Mouse (Mus musculus) heart, embryonic 14.5 days (tissue): Measurements from ENCODE around the gene Nop56. TPM values are rescaled to one million over a fixed set of nuclear protein-coding genes. Genes with fewer than 3 reads are reported as not detected.

Experiments
- ATAC-seq: fragments of 200-750 bp; cut with Nextera tagmentation; 2 replicates; pipeline ENCODE4 v1.8.0; 2017; ENCODE audit warnings: low read depth, moderate TSS enrichment; ENCODE audit not compliant: insufficient number of reproducible peaks, insufficient read depth, low FRiP score
- H3K27ac ChIP-seq, 2 experiments: fragments of 200-500 bp in 1 of 2; fragments of 300-500 bp in 1 of 2; sonication (generic) in 1 of 2; replicated peaks in 1 of 2; 2 replicates each; pipeline ENCODE4 v1.5.1; 2012 to 2014; ENCODE audit warnings: low read depth in 2 of 2, low read length in 2 of 2, control low read depth in 1 of 2, mild to moderate bottlenecking in 1 of 2, mixed read lengths in 1 of 2; ENCODE audit not compliant: control insufficient read depth in 1 of 2, insufficient read depth in 1 of 2
- H3K27me3 ChIP-seq: fragments of 300-500 bp; sonication (generic); 2 replicates; pipeline ENCODE4 v1.6.1; 2014; ENCODE audit warnings: mild to moderate bottlenecking, low read length, control low read depth; ENCODE audit not compliant: control insufficient read depth, insufficient read depth
- H3K36me3 ChIP-seq: fragments of 300-500 bp; sonication (generic); 2 replicates; pipeline ENCODE4 v1.6.1; 2014; ENCODE audit warnings: mild to moderate bottlenecking, control low read depth, low read length, mixed read lengths; ENCODE audit not compliant: control insufficient read depth, insufficient read depth
- H3K4me1 ChIP-seq, 2 experiments: fragments of 200-500 bp in 1 of 2; fragments of 300-500 bp in 1 of 2; sonication (generic) in 1 of 2; 2 replicates each; pipeline ENCODE4 v1.6.1; 2012 to 2014; ENCODE audit warnings: low read length in 2 of 2, control low read depth in 1 of 2, mixed read lengths in 1 of 2; ENCODE audit not compliant: control insufficient read depth in 2 of 2, insufficient read depth in 2 of 2
- H3K4me2 ChIP-seq: fragments of 300-500 bp; sonication (generic); 2 replicates; pipeline ENCODE4 v1.6.1; 2014; ENCODE audit warnings: mild to moderate bottlenecking, low read length
- H3K4me3 ChIP-seq, 2 experiments: fragments of 200-500 bp in 1 of 2; fragments of 300-500 bp in 1 of 2; sonication (generic) in 1 of 2; 2 replicates each; pipeline ENCODE4 v1.5.1; 2012 to 2014; ENCODE audit warnings: low read length in 2 of 2, mild to moderate bottlenecking in 2 of 2, control low read depth in 1 of 2, low read depth in 1 of 2, moderate library complexity in 1 of 2; ENCODE audit not compliant: control insufficient read depth in 1 of 2, insufficient read depth in 1 of 2
- H3K9ac ChIP-seq: fragments of 300-500 bp; sonication (generic); 2 replicates; pipeline ENCODE4 v1.6.1; 2014; ENCODE audit warnings: mild to moderate bottlenecking, low read length
- H3K9me3 ChIP-seq: fragments of 300-500 bp; sonication (generic); 2 replicates; pipeline ENCODE4 v1.6.1; 2016; ENCODE audit warnings: low read length, control low read depth; ENCODE audit not compliant: control insufficient read depth
- WGBS: fragments of 180-500 bp; shearing (Covaris S2); extraction: QIAGEN DNeasy Blood & Tissue Kit; methylation state at CpG from one replicate; pipeline ENCODE4 v1.1.7; 2014; 5-methylcytosine and 5-hydroxymethylcytosine counted together
- polyA plus RNA-seq: library from polyadenylated mRNA; unstranded; fragments of >200 nt; fragmentation: Nextera tagmentation; extraction: Ambion mirVana; gene quantifications from 2 replicates; pipeline ENCODE4 v1.2.1, GENCODE M21; 2014

The Nop56 gene
- 110 and 124 TPM in 2 replicates for polyA plus RNA-seq

GRCm38 (mm10) chr2:130274149-130274861 is at the start of gene Nop56:
Nop56 (plus strand) TSS chr2:130274430.
- H3K9me3 ChIP-seq = no peaks in the 10 kb centered on the region
- peaks cover 6 to 7% of the 10 kb centered on the region in 2 experiments; a peak in 2 of 4 replicates for H3K4me1 ChIP-seq
- no peaks in the 10 kb centered on the region for H3K27me3 ChIP-seq
- peak within 1 kb of the TSS; percentile 94 for H3K9ac ChIP-seq
- WGBS = under 1% methylated on average over 68 of the region's 68 CpGs
- H3K4me3 ChIP-seq = peak within 1 kb of the TSS; percentile 70 to 86
- peaks cover 39% of the 10 kb centered on the region for H3K36me3 ChIP-seq
- H3K27ac ChIP-seq = peak within 1 kb of the TSS; percentile 85 to 89
- ATAC-seq = peak; percentile 97
- peak within 1 kb of the TSS; percentile 68 for H3K4me2 ChIP-seq

- Histone ChIP-seq H3K4me3 (no peak overlapping the region), H3K9ac (no peak overlapping the region), H3K9me3 (no peaks in the 10 kb centered on the region), H3K27me3 (no peaks in the 10 kb centered on the region), H3K27ac (no peak overlapping the region), H3K4me1 (no peaks in the 10 kb centered on the region), H3K36me3 (no peaks in the 10 kb centered on the region), H3K4me2 (no peak overlapping the region)
- no peak for ATAC-seq
- 46% methylated on average over 9 of the region's 9 CpGs for WGBS
Observed at GRCm38 (mm10) chr2:130246912-130247311, 27.3 kb upstream of the Nop56 start.

DNA sequence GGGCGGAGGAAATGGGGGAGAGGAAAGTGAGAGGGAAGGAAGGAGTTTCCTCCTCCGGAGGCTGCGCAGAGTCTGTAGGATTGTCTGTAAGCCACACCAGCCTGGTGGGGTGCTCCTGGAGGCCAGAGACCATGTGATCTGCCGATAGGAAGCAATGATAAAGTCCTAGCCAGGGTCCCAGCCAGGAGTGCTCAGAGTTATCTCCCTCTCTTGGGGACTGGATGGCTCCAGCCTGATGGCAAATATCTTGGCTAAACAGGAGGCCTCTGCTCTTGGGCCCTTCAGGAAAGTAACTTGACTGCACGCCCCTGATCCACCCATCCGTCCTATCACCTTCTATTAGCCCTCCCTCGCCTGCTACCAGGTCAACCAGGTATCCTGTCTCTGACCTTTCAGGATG is 26.0 kb upstream of the Nop56 start:
- ATAC-seq = no peak
- Histone ChIP-seq H3K36me3 (no peaks in the 10 kb centered on the region), H3K9me3 (no peaks in the 10 kb centered on the region), H3K4me1 (no peaks in the 10 kb centered on the region), H3K9ac (no peak overlapping the region; the same call in 1 of the 2 replicates), H3K27ac (no peak overlapping the region), H3K4me2 (no peak overlapping the region), H3K27me3 (no peaks in the 10 kb centered on the region), H3K4me3 (no peak overlapping the region)
- 43% methylated on average over 7 of the region's 7 CpGs for WGBS

DNA sequence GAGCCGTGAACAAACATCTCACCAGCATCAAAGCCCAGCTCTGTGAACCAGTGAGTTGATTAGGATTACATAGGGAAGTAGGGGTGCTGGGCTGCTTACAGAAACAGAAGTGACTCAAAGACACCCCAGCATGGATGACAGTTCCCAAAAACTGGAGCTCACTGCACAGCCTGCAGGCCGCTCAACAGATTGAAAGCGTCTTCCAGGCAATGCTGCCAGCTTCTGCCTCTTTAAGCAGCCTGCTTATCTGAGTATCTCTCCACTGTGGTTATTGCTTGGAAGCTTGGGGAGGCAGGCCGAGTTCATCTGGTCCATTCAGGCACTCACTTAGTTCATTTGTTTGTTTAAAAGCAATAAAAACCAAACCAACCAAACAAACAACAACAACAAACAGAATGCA is 17.5 kb upstream of the Nop56 start:
- ATAC-seq = no peak
- no peak overlapping the region for H3K27ac ChIP-seq
- H3K4me3 ChIP-seq = no peak overlapping the region
- H3K4me2 ChIP-seq = no peak overlapping the region
- 61% methylated on average over 4 of the region's 4 CpGs for WGBS
- H3K36me3 ChIP-seq = no peaks in the 10 kb centered on the region
- no peaks in the 10 kb centered on the region for H3K27me3 ChIP-seq
- no peak overlapping the region for H3K9ac ChIP-seq
- H3K9me3 ChIP-seq = no peaks in the 10 kb centered on the region
- no peaks in the 10 kb centered on the region for H3K4me1 ChIP-seq

DNA sequence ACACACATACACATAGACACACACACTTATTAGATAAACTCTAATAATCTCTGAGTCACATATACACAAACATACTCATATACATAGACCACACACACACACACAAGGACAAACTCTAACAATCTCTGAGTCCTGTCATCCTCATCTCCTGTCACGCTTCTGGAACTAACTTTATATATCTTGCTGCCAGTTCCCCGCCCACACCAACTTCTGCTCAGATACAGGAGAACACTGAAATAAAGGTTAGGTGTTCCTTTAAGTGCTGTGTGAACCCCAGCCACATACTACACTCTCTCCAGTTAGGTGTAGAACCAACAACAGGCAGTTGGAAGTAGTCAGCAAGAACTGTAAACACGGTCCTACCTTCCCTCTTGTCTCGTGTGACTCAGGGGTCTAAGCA is 13.4 kb upstream of the Nop56 start:
- no peak overlapping the region for H3K4me2 ChIP-seq
- ATAC-seq = no peak
- H3K9ac ChIP-seq = no peak overlapping the region
- no peaks in the 10 kb centered on the region for H3K36me3 ChIP-seq
- H3K4me1 ChIP-seq = no peaks in the 10 kb centered on the region
- no peak overlapping the region for H3K4me3 ChIP-seq
- H3K27me3 ChIP-seq = no peaks in the 10 kb centered on the region
- H3K9me3 ChIP-seq = no peaks in the 10 kb centered on the region
- no peak overlapping the region for H3K27ac ChIP-seq
- 72% methylated on average over 4 of the region's 4 CpGs for WGBS

- Histone ChIP-seq H3K27me3 (no peaks in the 10 kb centered on the region), H3K27ac (no peak overlapping the region), H3K9ac (no peak overlapping the region), H3K36me3 (no peaks in the 10 kb centered on the region), H3K4me1 (no peaks in the 10 kb centered on the region), H3K9me3 (no peaks in the 10 kb centered on the region), H3K4me2 (no peak overlapping the region), H3K4me3 (no peak overlapping the region)
- ATAC-seq = no peak
- 72% methylated on average over 2 of the region's 2 CpGs for WGBS
Observed at GRCm38 (mm10) chr2:130261914-130262313, 12.3 kb upstream of the Nop56 start.

DNA sequence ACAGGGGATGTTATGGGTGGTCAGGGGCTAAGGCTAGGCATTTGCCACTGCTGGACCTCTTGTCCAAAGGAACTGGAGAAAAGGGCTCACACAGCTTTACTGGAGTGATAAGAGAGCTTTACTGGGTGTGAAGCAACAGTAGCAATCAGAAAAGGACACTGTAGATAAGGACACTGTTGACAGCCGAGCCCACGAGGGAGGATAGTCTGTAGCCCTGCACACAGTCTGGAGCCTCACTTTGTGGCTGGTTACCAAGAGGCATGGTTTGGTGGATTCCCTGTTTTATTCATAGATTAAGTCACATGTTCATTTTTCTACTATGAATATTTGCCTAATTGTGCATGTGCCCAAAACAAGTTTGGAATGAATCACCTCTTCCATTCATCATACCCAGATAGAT is 11.8 kb upstream of the Nop56 start:
- Histone ChIP-seq H3K9me3 (no peaks in the 10 kb centered on the region), H3K4me3 (no peak overlapping the region), H3K9ac (no peak overlapping the region), H3K27ac (no peak overlapping the region), H3K36me3 (no peaks in the 10 kb centered on the region), H3K4me2 (no peak overlapping the region), H3K4me1 (no peaks in the 10 kb centered on the region), H3K27me3 (no peaks in the 10 kb centered on the region)
- no peak for ATAC-seq
- WGBS = 7% methylated on average over 2 of the region's 2 CpGs

GRCm38 (mm10) chr2:130265520-130265919 is 8.7 kb upstream of the Nop56 start:
- Histone ChIP-seq H3K27ac (no peak overlapping the region), H3K27me3 (no peaks in the 10 kb centered on the region), H3K4me1 (no peaks in the 10 kb centered on the region), H3K9me3 (no peaks in the 10 kb centered on the region), H3K36me3 (no peaks in the 10 kb centered on the region), H3K4me3 (no peak overlapping the region), H3K4me2 (no peak overlapping the region), H3K9ac (no peak overlapping the region)
- WGBS = 82% methylated on average over 1 of the region's 1 CpGs
- ATAC-seq = no peak
